Mouse (Mus musculus): ENCODE data around the gene Enpp3. TPM values are rescaled to one million over a fixed set of nuclear protein-coding genes. Genes with fewer than 3 reads are reported as not detected.

Gene Enpp3
- polyA plus RNA-seq, 1 experiment: 64.3 TPM

- Histone ChIP-seq H3K27me3 (ENCODE audit: control insufficient read depth, insufficient read depth, low read length) (no peaks in the 10 kb centered on the region), H3K4me1 (ENCODE audit: control insufficient read depth, insufficient read depth, insufficient read length, low read length) (no peaks in the 10 kb centered on the region)
- WGBS: 89% methylated on average over 4 of the region's 4 CpGs
These were observed 115.1 kb downstream of the Enpp3 start for GRCm38 (mm10) chr10:24727478-24727877.

GRCm38 (mm10) chr10:24725197-24725596 is 117.4 kb downstream of the Enpp3 start:
- no peak for TF ChIP-seq CTCF (IDR thresholded peaks at IDR 0.05; ENCODE audit: extremely low read depth, insufficient read length, insufficient replicate concordance, low read depth, low read length)
- no peak for TF ChIP-seq POLR2A (IDR thresholded peaks at IDR 0.05; ENCODE audit: low read depth, low read length)
- 75% methylated on average over 2 of the region's 2 CpGs for WGBS

More at GRCm38 (mm10) chr10:24727478-24727877, 115.1 kb downstream of the Enpp3 start:
- H3K36me3 ChIP-seq (ENCODE audit: control insufficient read depth, insufficient read depth, low read length): no peaks in the 10 kb centered on the region
- H3K27ac ChIP-seq (ENCODE audit: insufficient read depth, low read depth, low read length): no peak overlapping the region
- no peak for TF ChIP-seq POLR2A (IDR thresholded peaks at IDR 0.05; ENCODE audit: low read depth, low read length)
- TF ChIP-seq CTCF (IDR thresholded peaks at IDR 0.05; ENCODE audit: extremely low read depth, insufficient read length, insufficient replicate concordance, low read depth, low read length): no peak
- H3K4me3 ChIP-seq (ENCODE audit: low read depth, low read length): no peak overlapping the region

More at GRCm38 (mm10) chr10:24725197-24725596, 117.4 kb downstream of the Enpp3 start:
- H3K27me3 ChIP-seq (ENCODE audit: control insufficient read depth, insufficient read depth, low read length): no peaks in the 10 kb centered on the region
- no peaks in the 10 kb centered on the region for H3K4me1 ChIP-seq (ENCODE audit: control insufficient read depth, insufficient read depth, insufficient read length, low read length)
- no peak overlapping the region for H3K27ac ChIP-seq (ENCODE audit: insufficient read depth, low read depth, low read length)
- no peaks in the 10 kb centered on the region for H3K36me3 ChIP-seq (ENCODE audit: control insufficient read depth, insufficient read depth, low read length)
- H3K4me3 ChIP-seq (ENCODE audit: low read depth, low read length): no peak overlapping the region

Other genes with a start within 250 kb of the Enpp3 start
- 19.5 and 32.6 TPM in 2 replicates for gene Ccn2, start 247.4 kb downstream of the Enpp3 start, polyA plus RNA-seq (2012; rRNA removed)
- gene Enpp1, start 130.7 kb downstream of the Enpp3 start, polyA plus RNA-seq (2012; rRNA removed): 1.2 and 2.2 TPM in 2 replicates
- 5.9 and 14.6 TPM in 2 replicates for gene Med23, start 27.2 kb upstream of the Enpp3 start, polyA plus RNA-seq (2012; rRNA removed)
- 0.22 and 2.3 TPM in 2 replicates for gene Arg1, start 84.7 kb upstream of the Enpp3 start, polyA plus RNA-seq (2012; rRNA removed)

All from small intestine, adult 2 months (tissue).